Mouse (Mus musculus) CH12.LX (cell line): Measurements from ENCODE around the gene Kank1. TPM values are rescaled to one million over a fixed set of nuclear protein-coding genes. Genes with fewer than 3 reads are reported as not detected.

ENCODE experiments used
- DNase-seq: peaks from one replicate; pipeline ENCODE4 v3.0.0-alpha.2; 2013; ENCODE audit errors: extremely low read depth
- H3K27ac ChIP-seq: 2 replicates; pipeline ENCODE4 v1.5.1; 2012; ENCODE audit warnings: low read depth, mild to moderate bottlenecking, control low read depth, moderate library complexity; ENCODE audit not compliant: insufficient read depth
- H3K27me3 ChIP-seq: replicated peaks from 2 replicates; pipeline ENCODE3; 2012; ENCODE audit warnings: inconsistent platforms
- H3K36me3 ChIP-seq, 2 experiments: replicated peaks in 1 of 2; 2 replicates each; pipeline versions ENCODE3 to v1.6.1; 2012; ENCODE audit warnings: inconsistent platforms in 1 of 2, low read length in 1 of 2, mild to moderate bottlenecking in 1 of 2, mixed read lengths in 1 of 2, moderate library complexity in 1 of 2; ENCODE audit not compliant: control insufficient read depth in 1 of 2, insufficient read depth in 1 of 2
- H3K4me1 ChIP-seq, 2 experiments: 2 replicates each; pipeline ENCODE4 v1.6.1; 2012; ENCODE audit warnings: inconsistent platforms in 1 of 2, moderate library complexity in 1 of 2; ENCODE audit not compliant: insufficient read depth in 2 of 2, control insufficient read depth in 1 of 2
- H3K4me2 ChIP-seq: 2 replicates; pipeline ENCODE4 v1.6.1; 2012; ENCODE audit warnings: low read depth, mild to moderate bottlenecking, control low read depth; ENCODE audit not compliant: poor library complexity, insufficient read depth, severe bottlenecking
- H3K4me3 ChIP-seq, 3 experiments: fragments of 150-350 bp in 1 of 3; sonication (generic) in 1 of 3; replicated peaks in 1 of 3; 2 replicates each; pipeline versions ENCODE3 to v1.5.1; 2011 to 2012; ENCODE audit warnings: low read depth in 2 of 3, low read length in 2 of 3, mild to moderate bottlenecking in 2 of 3, moderate library complexity in 2 of 3, control low read depth in 1 of 3, improper control_type of control experiment in 1 of 3, inconsistent platforms in 1 of 3, mixed read lengths in 1 of 3; ENCODE audit not compliant: poor library complexity in 1 of 3
- H3K79me2 ChIP-seq: replicated peaks from 2 replicates; pipeline ENCODE4 v1.6.1; 2012; ENCODE audit warnings: mild to moderate bottlenecking, moderate library complexity; ENCODE audit not compliant: control insufficient read depth, poor library complexity, insufficient read depth, severe bottlenecking; ENCODE audit errors: extremely low read depth
- H3K9ac ChIP-seq: 2 replicates; pipeline ENCODE4 v1.6.1; 2012; ENCODE audit warnings: low read depth, mild to moderate bottlenecking, control low read depth, moderate library complexity; ENCODE audit not compliant: insufficient read depth
- H3K9me3 ChIP-seq: replicated peaks from 2 replicates; pipeline ENCODE3; 2012; ENCODE audit warnings: low read length, inconsistent platforms, mixed read lengths
- BHLHE40 ChIP-seq: IDR thresholded peaks from 2 replicates; pipeline ENCODE4 v1.6.1; 2011; ENCODE audit warnings: mild to moderate bottlenecking, low read depth, low read length, improper control_type of control experiment
- CHD1 ChIP-seq: IDR thresholded peaks from 2 replicates; pipeline ENCODE4 v1.6.1; 2012; ENCODE audit warnings: low read depth, low read length, improper control_type of control experiment, inconsistent platforms
- E2F4 ChIP-seq: IDR thresholded peaks from 2 replicates; pipeline ENCODE4 v1.6.1; 2011; ENCODE audit warnings: low read depth, low read length, improper control_type of control experiment; ENCODE audit not compliant: insufficient replicate concordance
- ETS1 ChIP-seq: conservative IDR thresholded peaks from 2 replicates; pipeline ENCODE4 v1.6.1; 2012; ENCODE audit warnings: low read depth, mild to moderate bottlenecking, inconsistent platforms, low read length, improper control_type of control experiment, moderate library complexity
- IRF4 ChIP-seq: IDR thresholded peaks from 2 replicates; pipeline ENCODE4 v1.6.1; 2014; ENCODE audit warnings: low read depth, mild to moderate bottlenecking, inconsistent platforms, low read length, improper control_type of control experiment
- JUN ChIP-seq: IDR thresholded peaks from 2 replicates; pipeline ENCODE4 v1.6.1; 2011; ENCODE audit warnings: low read depth, mild to moderate bottlenecking, low read length, improper control_type of control experiment, moderate library complexity; ENCODE audit not compliant: insufficient read depth
- MAZ ChIP-seq: IDR thresholded peaks from 2 replicates; pipeline ENCODE4 v1.6.1; 2012; ENCODE audit warnings: low read depth, mild to moderate bottlenecking, inconsistent platforms, low read length, improper control_type of control experiment, moderate library complexity
- MXI1 ChIP-seq: IDR thresholded peaks from 2 replicates; pipeline ENCODE4 v1.6.1; 2011; ENCODE audit warnings: mild to moderate bottlenecking, low read depth, low read length, improper control_type of control experiment
- PAX5 ChIP-seq: IDR thresholded peaks from 2 replicates; pipeline ENCODE4 v1.6.1; 2012; ENCODE audit warnings: low read length, inconsistent platforms, mixed read lengths
- POLR2A ChIP-seq: IDR thresholded peaks from 2 replicates; pipeline ENCODE4 v1.6.1; 2011; ENCODE audit warnings: low read depth, mild to moderate bottlenecking, improper control_type of control experiment, low read length
- RAD21 ChIP-seq: IDR thresholded peaks from 2 replicates; pipeline ENCODE4 v1.6.1; 2011; ENCODE audit warnings: low read depth, mild to moderate bottlenecking, low read length, improper control_type of control experiment, moderate library complexity
- SIN3A ChIP-seq: IDR thresholded peaks from 2 replicates; pipeline ENCODE4 v1.6.1; 2012; ENCODE audit warnings: low read length, improper control_type of control experiment, inconsistent platforms
- UBTF ChIP-seq: IDR thresholded peaks from 2 replicates; pipeline ENCODE4 v1.6.1; 2012; ENCODE audit warnings: low read depth, mild to moderate bottlenecking, inconsistent platforms, low read length, improper control_type of control experiment, moderate library complexity
- ZMIZ1 ChIP-seq: IDR thresholded peaks from 2 replicates; pipeline ENCODE4 v1.6.1; 2012; ENCODE audit warnings: low read depth, mild to moderate bottlenecking, inconsistent platforms, low read length, improper control_type of control experiment
- dilution Hi-C: fragments of 300-500 bp; cut with MboI; formaldehyde crosslinking; loops from 2 replicates; pipeline ENCODE4 v1.14.3; 2020; ENCODE audit warnings: low sequenced_read_pairs; ENCODE audit not compliant: extremely low pct_unique_long_range_greater_than_20kb, extremely low pct_ligation_motif_present
- in situ Hi-C: fragments of 300-500 bp; cut with MboI; formaldehyde crosslinking; loops from 3 replicates; pipeline ENCODE4 v1.14.3; 2019; ENCODE audit warnings: low sequenced_read_pairs, low pct_ligation_motif_present, low pct_unique_long_range_greater_than_20kb, mixed read lengths
- polyA plus RNA-seq: library from polyadenylated mRNA; unstranded; fragments of >175 nt; gene quantifications from 2 replicates; pipeline ENCODE4 v1.2.1, GENCODE M21; 2012; ENCODE audit warnings: low read depth; ENCODE audit not compliant: insufficient read length
- total RNA-seq, 2 experiments: library from RNA; depleted of rRNA; stranded (reverse); fragments of 300-350 nt in 1 of 2; fragments of >200 nt in 1 of 2; gene quantifications; 2 replicates each; pipeline ENCODE4 v1.2.3; 2012 to 2014

Gene Kank1
- total and polyA plus RNA-seq, 3 experiments, result 0.10 to 0.13 (median 0.12) TPM

DNA sequence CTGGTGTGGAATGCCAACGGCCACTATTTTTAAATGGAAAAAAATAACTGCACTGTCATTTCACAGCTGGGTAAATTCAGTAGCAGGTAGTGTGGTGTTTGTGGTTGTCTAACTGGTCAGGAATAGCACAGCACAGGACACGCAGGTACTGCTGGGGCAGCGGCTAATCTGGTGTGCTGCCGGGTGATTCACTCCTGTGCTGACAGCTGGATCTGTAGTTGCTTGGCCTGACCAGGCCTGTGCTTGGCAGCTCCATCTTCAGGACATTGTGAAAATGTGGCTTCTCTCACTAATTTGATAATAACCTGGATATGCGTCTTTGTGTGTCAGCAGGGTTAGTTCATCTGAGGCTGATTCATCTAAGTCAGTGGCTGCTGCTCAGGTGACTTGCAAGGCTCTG, 189.7 kb downstream of the Kank1 start:
- dilution Hi-C loops, result no loop called here
- no peak overlapping the region for H3K9ac ChIP-seq
- H3K9me3 ChIP-seq, result no peaks in the 10 kb centered on the region

DNA sequence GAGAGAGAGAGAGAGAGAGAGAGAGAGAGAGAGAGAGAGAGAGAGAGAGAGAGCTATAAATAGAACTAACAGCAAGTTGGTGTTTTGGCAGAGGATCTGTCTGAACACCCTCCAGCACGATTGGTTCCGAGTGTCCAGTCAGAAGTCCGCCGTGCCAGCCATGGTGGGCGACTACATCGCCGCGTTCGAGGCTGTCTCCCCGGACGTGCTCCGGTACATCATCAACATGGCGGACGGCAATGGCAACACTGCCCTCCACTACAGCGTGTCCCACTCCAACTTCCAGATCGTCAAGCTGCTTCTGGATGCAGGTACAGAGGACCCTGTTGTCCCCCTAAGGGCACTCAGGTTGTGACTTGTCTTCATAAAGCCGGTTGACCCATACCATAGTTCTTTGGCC, 191.1 kb downstream of the Kank1 start:
- H3K27ac ChIP-seq, result no peak overlapping the region
- TF ChIP-seq E2F4 (no peak), CHD1 (no peak), ETS1 (no peak), IRF4 (no peak), ZMIZ1 (no peak), JUN (no peak), UBTF (no peak), MAZ (no peak), MXI1 (no peak), POLR2A (no peak), RAD21 (no peak), SIN3A (no peak)
- TF ChIP-seq, all 38 proteins: peak for 0
- H3K4me2 ChIP-seq, result no peak overlapping the region
- in situ Hi-C loops (loop anchor here (25.0 kb wide), 2 partner anchors 91 to 216 kb away; no protein-coding TSS in a partner anchor), dilution Hi-C loops (no loop called here)
- peaks cover 6 to 25% of the 10 kb centered on the region in 2 experiments for H3K4me1 ChIP-seq
- DNase-seq, result no peak
- no peaks in the 10 kb centered on the region for H3K9me3 ChIP-seq
- no peaks in the 10 kb centered on the region for H3K27me3 ChIP-seq
- H3K4me3 ChIP-seq, result no peak overlapping the region
- no peaks in the 10 kb centered on the region for H3K36me3 ChIP-seq
- no peaks in the 10 kb centered on the region for H3K79me2 ChIP-seq
- H3K9ac ChIP-seq, result no peak overlapping the region

More for the DNA sequence above, 189.7 kb downstream of the Kank1 start:
- no peak for TF ChIP-seq BHLHE40
- no peak for TF ChIP-seq JUN
- no peak for TF ChIP-seq PAX5
- H3K27ac ChIP-seq, result no peak overlapping the region
- H3K4me3 ChIP-seq, result no peak overlapping the region
- H3K4me1 ChIP-seq, result peaks cover 6 to 25% of the 10 kb centered on the region in 2 experiments
- H3K27me3 ChIP-seq, result no peaks in the 10 kb centered on the region
- no peaks in the 10 kb centered on the region for H3K36me3 ChIP-seq
- H3K79me2 ChIP-seq, result no peaks in the 10 kb centered on the region
- in situ Hi-C loops, result loop anchor here (25.0 kb wide), 2 partner anchors 89 to 214 kb away; no protein-coding TSS in a partner anchor
- DNase-seq, result no peak
- no peak overlapping the region for H3K4me2 ChIP-seq
